Mouse (Mus musculus): Measurements from ENCODE around the gene Gm10647.

DNA sequence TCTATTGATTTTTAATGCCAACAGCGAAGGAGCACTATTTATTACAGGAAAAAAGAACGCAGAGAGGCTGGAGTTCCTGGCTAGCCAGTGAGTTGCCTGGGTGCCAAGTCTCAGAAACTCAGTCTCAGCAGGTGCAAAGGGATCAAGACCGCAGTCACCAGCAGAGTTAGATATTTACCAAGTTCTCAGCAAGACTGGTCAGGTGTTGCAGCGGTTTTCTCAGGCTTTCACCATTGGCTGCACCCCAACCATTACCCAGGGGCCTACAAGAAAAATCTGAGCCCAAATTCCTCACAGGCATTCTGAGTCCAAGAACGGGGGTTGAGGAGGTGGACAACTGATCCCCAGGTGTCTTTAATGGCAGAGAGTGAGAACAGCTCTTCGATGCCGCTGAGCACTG, 37.0 kb downstream of the Gm10647 start:
- no peak for TF ChIP-seq CTCF (IDR thresholded peaks at IDR 0.05; ENCODE audit: low read depth)
- TF ChIP-seq EP300 (IDR thresholded peaks at IDR 0.05; ENCODE audit: low read depth), result no peak

Measured in heart, postnatal 0 days (tissue).